Mouse (Mus musculus) heart, embryonic 16.5 days (tissue): ENCODE results near the gene Anapc16. TPM values are rescaled to one million over a fixed set of nuclear protein-coding genes. Genes with fewer than 3 reads are reported as not detected.

Experiments used
- ATAC-seq: fragments of 200-750 bp; cut with Nextera tagmentation; replicated peaks from 2 replicates; pipeline ENCODE4 v1.8.0; 2017; ENCODE audit warnings: moderate number of reproducible peaks; ENCODE audit not compliant: insufficient read depth, low FRiP score; ENCODE audit errors: extremely low read depth
- H3K27ac ChIP-seq: fragments of 300-500 bp; sonication (generic); 2 replicates; pipeline ENCODE4 v1.5.1; 2014; ENCODE audit warnings: mild to moderate bottlenecking, low read length, control low read depth, moderate library complexity
- H3K27me3 ChIP-seq: fragments of 300-500 bp; sonication (generic); 2 replicates; pipeline ENCODE4 v1.6.1; 2014; ENCODE audit warnings: low read length, mixed read lengths; ENCODE audit not compliant: control insufficient read depth, insufficient read depth
- H3K36me3 ChIP-seq: fragments of 300-500 bp; sonication (generic); 2 replicates; pipeline ENCODE4 v1.6.1; 2014; ENCODE audit not compliant: control insufficient read depth, insufficient read depth
- H3K4me1 ChIP-seq: fragments of 300-500 bp; sonication (generic); 2 replicates; pipeline ENCODE4 v1.6.1; 2014; ENCODE audit warnings: low read length, mixed read lengths; ENCODE audit not compliant: control insufficient read depth, insufficient read depth
- H3K4me2 ChIP-seq: fragments of 300-500 bp; sonication (generic); 2 replicates; pipeline ENCODE4 v1.6.1; 2014; ENCODE audit warnings: low read depth, mild to moderate bottlenecking, control low read depth, low read length
- H3K4me3 ChIP-seq: fragments of 300-500 bp; sonication (generic); 2 replicates; pipeline ENCODE4 v1.5.1; 2014; ENCODE audit warnings: mild to moderate bottlenecking, control low read depth, low read length
- H3K9ac ChIP-seq: fragments of 300-500 bp; sonication (generic); 2 replicates; pipeline ENCODE4 v1.6.1; 2014; ENCODE audit warnings: low read length, control low read depth
- H3K9me3 ChIP-seq: fragments of 300-500 bp; sonication (generic); replicated peaks from 2 replicates; pipeline ENCODE4 v1.6.1; 2016; ENCODE audit warnings: low read length; ENCODE audit not compliant: control insufficient read depth
- WGBS: fragments of 180-500 bp; shearing (Covaris S2); extraction: QIAGEN DNeasy Blood & Tissue Kit; methylation state at CpG from one replicate; pipeline ENCODE4 v1.1.7; 2014; 5-methylcytosine and 5-hydroxymethylcytosine counted together
- polyA plus RNA-seq: library from polyadenylated mRNA; unstranded; fragments of >200 nt; fragmentation: Nextera tagmentation; extraction: Ambion mirVana; gene quantifications from 2 replicates; pipeline ENCODE4 v1.2.1, GENCODE M21; 2015

Anapc16 gene
- polyA plus RNA-seq, 1 experiment from 2014 or later = 89.3 TPM

DNA sequence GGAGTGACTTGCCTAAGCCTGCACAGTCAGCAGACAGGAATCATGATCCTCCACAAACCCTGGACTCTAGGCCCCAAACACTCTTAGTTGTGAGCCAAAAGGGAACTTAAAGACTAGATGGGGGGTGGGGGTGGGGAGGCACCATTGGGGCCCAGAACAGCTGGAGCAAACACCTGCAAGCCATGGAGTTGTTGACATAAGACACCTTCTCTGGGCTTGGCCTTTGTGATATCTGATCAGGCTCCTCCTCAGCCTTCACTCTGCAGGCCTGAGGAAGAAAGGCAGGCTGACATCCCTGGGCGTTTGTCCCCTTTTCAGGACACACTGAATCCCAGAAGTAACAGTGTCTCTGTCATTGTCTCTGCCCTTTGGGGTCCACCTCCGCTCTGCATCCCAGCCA lies 39.3 kb downstream of the Anapc16 start:
- H3K4me1 ChIP-seq = peaks cover 31% of the 10 kb centered on the region
- no peaks in the 10 kb centered on the region for H3K27me3 ChIP-seq
- H3K9me3 ChIP-seq = no peaks in the 10 kb centered on the region
- no peaks in the 10 kb centered on the region for H3K36me3 ChIP-seq
- H3K4me3 ChIP-seq = no peak overlapping the region
- H3K4me2 ChIP-seq = no peak overlapping the region
- peak overlapping the region; percentile 89 for H3K27ac ChIP-seq
- 86% methylated on average over 2 of the region's 2 CpGs for WGBS
- no peak overlapping the region for H3K9ac ChIP-seq
- no peak for ATAC-seq

DNA sequence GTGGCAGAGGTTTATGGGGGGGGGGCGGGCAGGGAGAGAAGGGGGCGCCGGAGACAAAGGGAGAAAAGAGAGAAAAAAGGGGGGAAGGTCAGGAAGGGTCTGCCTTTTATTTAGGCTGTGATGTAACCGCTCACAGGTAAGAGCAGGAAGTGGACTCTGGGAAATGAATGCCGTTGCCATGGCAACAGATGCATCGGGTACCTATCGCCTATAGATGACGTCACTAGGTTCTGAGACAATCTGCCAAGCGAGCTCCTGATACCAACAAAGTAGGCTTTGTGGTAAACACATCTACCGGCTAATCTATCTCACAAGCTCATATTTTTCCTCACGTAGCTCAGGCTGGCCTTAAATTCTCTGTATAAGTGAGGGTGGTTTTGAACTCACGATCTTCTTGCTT lies 43.4 kb downstream of the Anapc16 start:
- no peak overlapping the region for H3K4me2 ChIP-seq
- no peak for ATAC-seq
- 75% methylated on average over 12 of the region's 12 CpGs for WGBS

GRCm38 (mm10) chr10:59958458-59958857 lies 44.5 kb downstream of the Anapc16 start:
- Histone ChIP-seq H3K4me1 (peaks cover 17% of the 10 kb centered on the region), H3K4me2 (no peak overlapping the region), H3K27me3 (no peaks in the 10 kb centered on the region; the same call in 1 of the 2 replicates), H3K27ac (peak overlapping the region; percentile 40; the same call in 1 of the 2 replicates), H3K4me3 (no peak overlapping the region), H3K36me3 (no peaks in the 10 kb centered on the region), H3K9me3 (no peaks in the 10 kb centered on the region), H3K9ac (peak overlapping the region; percentile 38; the same call in 1 of the 2 replicates)
- WGBS = 61% methylated on average over 5 of the region's 5 CpGs
- ATAC-seq = no peak

More for the DNA sequence above, 43.4 kb downstream of the Anapc16 start:
- Histone ChIP-seq H3K27me3 (no peaks in the 10 kb centered on the region; the same call in 1 of the 2 replicates), H3K9me3 (no peaks in the 10 kb centered on the region), H3K4me3 (no peak overlapping the region), H3K36me3 (no peaks in the 10 kb centered on the region), H3K4me1 (peaks cover 23% of the 10 kb centered on the region), H3K27ac (no peak overlapping the region), H3K9ac (no peak overlapping the region)

DNA sequence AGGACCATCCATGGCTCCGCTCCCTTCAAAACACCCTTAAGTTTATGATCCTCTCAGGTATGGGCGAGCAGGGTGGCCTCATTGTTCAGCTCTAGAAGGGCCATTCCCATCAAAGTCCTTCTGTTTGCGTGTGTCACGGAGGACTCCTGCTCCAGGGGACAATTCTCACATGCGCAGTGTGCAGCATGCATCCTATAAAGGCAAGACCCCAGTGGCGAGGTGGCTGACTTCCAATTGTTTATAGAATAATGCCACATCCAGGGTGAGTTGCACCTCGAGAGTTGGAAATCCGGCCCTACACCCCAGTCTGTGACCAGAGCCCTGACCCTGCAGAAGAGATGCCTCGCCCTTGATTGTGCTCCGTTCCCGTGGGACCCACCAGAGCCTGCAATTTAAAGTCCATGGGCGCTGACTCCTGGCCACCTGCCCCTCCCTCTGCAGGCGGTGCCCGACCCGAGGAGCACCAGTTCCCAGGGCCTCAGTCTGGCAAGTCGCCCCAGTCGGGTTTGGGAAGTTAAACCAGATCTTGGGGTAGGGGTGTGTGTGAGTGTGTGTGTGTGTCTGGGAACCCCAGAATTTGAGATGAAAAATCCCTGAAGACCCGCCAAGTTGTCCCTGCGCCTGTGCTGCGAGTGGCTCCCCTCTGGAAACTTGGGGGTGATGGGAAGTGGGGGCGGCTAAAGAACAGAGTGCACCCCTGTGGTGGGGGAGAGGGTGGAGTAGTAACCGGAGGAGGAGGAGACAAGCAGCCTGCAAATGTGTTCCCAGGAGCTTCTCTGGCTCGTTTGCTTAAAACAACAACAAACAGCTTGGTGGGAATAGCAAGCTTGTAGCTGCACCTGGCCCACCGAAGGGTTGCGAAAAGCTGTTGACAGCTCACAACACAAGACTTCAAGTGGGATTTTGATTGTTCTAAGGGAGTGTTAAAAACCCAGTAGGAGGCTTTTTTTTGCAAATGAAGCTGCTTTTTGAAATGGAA lies 45.5 kb downstream of the Anapc16 start:
- H3K4me3 ChIP-seq = no peak overlapping the region
- H3K9ac ChIP-seq = peak overlapping the region; percentile 53; the same call in 1 of the 2 replicates
- ATAC-seq = no peak
- H3K4me2 ChIP-seq = peak overlapping the region; percentile 26
- WGBS = 33% methylated on average over 25 of the region's 25 CpGs
- no peaks in the 10 kb centered on the region for H3K9me3 ChIP-seq
- H3K27ac ChIP-seq = peak overlapping the region; percentile 40; the same call in 1 of the 2 replicates
- peaks cover 19% of the 10 kb centered on the region for H3K4me1 ChIP-seq
- H3K27me3 ChIP-seq = no peaks in the 10 kb centered on the region; the same call in 1 of the 2 replicates
- no peaks in the 10 kb centered on the region for H3K36me3 ChIP-seq

GRCm38 (mm10) chr10:59956681-59957080 lies 46.3 kb downstream of the Anapc16 start:
- no peak overlapping the region for H3K4me2 ChIP-seq
- no peaks in the 10 kb centered on the region; the same call in 1 of the 2 replicates for H3K27me3 ChIP-seq
- H3K4me3 ChIP-seq = no peak overlapping the region
- no peaks in the 10 kb centered on the region for H3K9me3 ChIP-seq
- WGBS = 75% methylated on average over 5 of the region's 5 CpGs
- no peak overlapping the region for H3K27ac ChIP-seq
- H3K9ac ChIP-seq = no peak overlapping the region
- H3K4me1 ChIP-seq = peaks cover 19% of the 10 kb centered on the region
- H3K36me3 ChIP-seq = no peaks in the 10 kb centered on the region
- ATAC-seq = no peak

DNA sequence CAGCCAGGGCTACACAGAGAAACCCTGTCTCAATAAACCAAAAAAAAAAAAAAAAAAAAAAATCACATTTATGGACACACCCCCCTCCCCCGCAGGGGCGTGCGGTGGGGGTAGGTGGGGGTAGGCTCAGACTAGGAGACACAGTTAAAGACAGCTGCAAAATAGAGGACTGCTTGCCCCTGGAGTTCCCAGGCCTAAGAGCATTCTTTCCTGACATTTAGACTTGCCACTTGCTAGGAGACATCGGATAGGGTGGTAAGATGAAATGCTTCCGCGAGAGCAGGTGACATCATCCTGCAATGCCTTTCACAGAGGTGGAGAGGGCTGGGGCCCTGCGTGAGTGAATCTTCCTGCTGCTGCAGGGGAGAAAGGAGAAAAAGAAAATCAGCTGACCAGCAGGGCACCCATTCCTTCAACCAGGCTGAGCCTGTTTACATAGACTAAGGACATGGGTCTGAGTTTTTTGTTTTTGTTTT lies 49.3 kb downstream of the Anapc16 start:
- no peak overlapping the region for H3K9ac ChIP-seq
- H3K27me3 ChIP-seq = no peaks in the 10 kb centered on the region; the same call in 1 of the 2 replicates
- peak overlapping the region; percentile 25; the same call in 1 of the 2 replicates for H3K27ac ChIP-seq
- no peaks in the 10 kb centered on the region for H3K9me3 ChIP-seq
- H3K4me2 ChIP-seq = no peak overlapping the region
- 13% methylated on average over 7 of the region's 7 CpGs for WGBS
- ATAC-seq = no peak
- peaks cover 39% of the 10 kb centered on the region for H3K4me1 ChIP-seq
- no peaks in the 10 kb centered on the region for H3K36me3 ChIP-seq
- no peak overlapping the region for H3K4me3 ChIP-seq

DNA sequence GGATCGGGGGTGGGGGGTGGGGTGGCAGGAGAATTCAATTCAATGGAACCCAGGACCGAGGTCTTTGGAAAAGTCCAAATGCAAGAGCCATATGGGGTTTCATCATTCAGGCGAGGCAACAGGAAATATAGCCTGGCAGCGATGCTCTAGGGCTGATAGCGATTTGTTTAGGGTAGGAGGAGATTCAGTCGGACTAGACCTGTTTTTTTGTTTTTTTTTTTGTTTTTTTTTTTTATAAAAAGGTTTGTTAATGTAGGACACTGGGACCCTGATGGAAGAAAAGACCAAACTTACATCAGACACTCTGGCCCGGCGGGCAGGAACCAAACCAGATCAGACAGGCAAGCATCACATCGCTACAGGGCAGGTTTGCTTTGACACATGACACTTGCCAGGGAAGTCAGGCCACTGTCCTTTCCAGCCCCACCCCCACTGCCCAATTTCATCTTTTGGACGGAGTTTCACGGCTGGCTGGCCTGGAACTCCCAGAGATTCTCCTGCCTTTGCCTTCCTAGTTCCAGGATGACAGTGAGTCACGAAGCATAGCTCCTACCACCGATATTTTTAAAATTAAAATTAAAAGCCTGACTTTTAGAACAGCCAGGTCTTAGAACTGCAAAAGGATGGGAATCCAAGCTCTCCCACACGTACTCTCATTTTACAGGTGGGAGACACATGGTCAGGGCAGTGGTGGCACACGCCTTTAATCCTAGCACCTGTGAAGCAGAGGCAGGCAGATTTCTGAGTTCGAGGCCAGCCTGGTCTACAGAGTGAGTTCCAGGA lies 50.0 kb downstream of the Anapc16 start:
- no peaks in the 10 kb centered on the region for H3K9me3 ChIP-seq
- no peaks in the 10 kb centered on the region for H3K36me3 ChIP-seq
- no peak for ATAC-seq
- WGBS = 29% methylated on average over 16 of the region's 16 CpGs
- no peaks in the 10 kb centered on the region for H3K27me3 ChIP-seq
- peak overlapping the region; percentile 94 for H3K4me3 ChIP-seq
- H3K4me2 ChIP-seq = peak overlapping the region; percentile 86
- peaks cover 36% of the 10 kb centered on the region for H3K4me1 ChIP-seq
- H3K9ac ChIP-seq = peak overlapping the region; percentile 88
- peak overlapping the region; percentile 97 for H3K27ac ChIP-seq

- no peaks in the 10 kb centered on the region for H3K27me3 ChIP-seq
- H3K9ac ChIP-seq = peak overlapping the region; percentile 88
- no peaks in the 10 kb centered on the region for H3K9me3 ChIP-seq
- no peaks in the 10 kb centered on the region for H3K36me3 ChIP-seq
- peak overlapping the region; percentile 86 for H3K4me2 ChIP-seq
- peak; percentile 17 for ATAC-seq
- peak overlapping the region; percentile 94 for H3K4me3 ChIP-seq
- under 1% methylated on average over 31 of the region's 31 CpGs for WGBS
- peaks cover 29% of the 10 kb centered on the region for H3K4me1 ChIP-seq
- H3K27ac ChIP-seq = peak overlapping the region; percentile 97
These were observed 50.7 kb downstream of the Anapc16 start for GRCm38 (mm10) chr10:59952152-59952780.
